Mouse (Mus musculus) midbrain, embryonic 13.5 days (tissue): ENCODE data around the gene Kif23. TPM values are rescaled to one million over a fixed set of nuclear protein-coding genes. Genes with fewer than 3 reads are reported as not detected.
A peak's percentile ranks its signal among the peaks of the same experiment; 100 is the strongest.

Experiments
- ATAC-seq: fragments of 200-750 bp; cut with Nextera tagmentation; 2 replicates; pipeline ENCODE4 v1.8.0; 2017; ENCODE audit warnings: mild to moderate bottlenecking, moderate TSS enrichment, moderate library complexity
- H3K27ac ChIP-seq: fragments of 300-500 bp; sonication (generic); 2 replicates; pipeline ENCODE4 v1.5.1; 2015; ENCODE audit warnings: inconsistent platforms, mild to moderate bottlenecking, moderate library complexity
- H3K27me3 ChIP-seq: fragments of 300-500 bp; sonication (generic); 2 replicates; pipeline ENCODE4 v1.6.1; 2015; ENCODE audit warnings: mild to moderate bottlenecking, inconsistent platforms
- H3K36me3 ChIP-seq: fragments of 300-500 bp; sonication (generic); 2 replicates; pipeline ENCODE4 v1.6.1; 2015; ENCODE audit warnings: mild to moderate bottlenecking, inconsistent platforms
- H3K4me1 ChIP-seq: fragments of 300-500 bp; sonication (generic); replicated peaks from 2 replicates; pipeline ENCODE4 v1.6.1; 2015; ENCODE audit warnings: inconsistent platforms
- H3K4me2 ChIP-seq: fragments of 300-500 bp; sonication (generic); replicated peaks from 2 replicates; pipeline ENCODE4 v1.6.1; 2015; ENCODE audit warnings: moderate library complexity, mild to moderate bottlenecking, inconsistent platforms
- H3K4me3 ChIP-seq: fragments of 300-500 bp; sonication (generic); replicated peaks from 2 replicates; pipeline ENCODE4 v1.5.1; 2015; ENCODE audit warnings: mild to moderate bottlenecking, inconsistent platforms
- H3K9ac ChIP-seq: fragments of 300-500 bp; sonication (generic); replicated peaks from 2 replicates; pipeline ENCODE4 v1.6.1; 2015; ENCODE audit warnings: mild to moderate bottlenecking, inconsistent platforms
- H3K9me3 ChIP-seq: fragments of 300-500 bp; sonication (generic); 2 replicates; pipeline ENCODE4 v1.6.1; 2016; ENCODE audit warnings: mild to moderate bottlenecking, inconsistent platforms
- WGBS: fragments of 180-500 bp; shearing (Covaris S2); methylation state at CpG from one replicate; pipeline ENCODE4 v1.1.7; 2015; 5-methylcytosine and 5-hydroxymethylcytosine counted together
- polyA plus RNA-seq: library from polyadenylated mRNA; unstranded; fragments of >200 nt; fragmentation: Nextera tagmentation; extraction: Ambion mirVana; gene quantifications from 2 replicates; pipeline ENCODE4 v1.2.1, GENCODE M21; 2015

Kif23 gene
- polyA plus RNA-seq = 36.8 and 40.1 TPM in 2 replicates

DNA sequence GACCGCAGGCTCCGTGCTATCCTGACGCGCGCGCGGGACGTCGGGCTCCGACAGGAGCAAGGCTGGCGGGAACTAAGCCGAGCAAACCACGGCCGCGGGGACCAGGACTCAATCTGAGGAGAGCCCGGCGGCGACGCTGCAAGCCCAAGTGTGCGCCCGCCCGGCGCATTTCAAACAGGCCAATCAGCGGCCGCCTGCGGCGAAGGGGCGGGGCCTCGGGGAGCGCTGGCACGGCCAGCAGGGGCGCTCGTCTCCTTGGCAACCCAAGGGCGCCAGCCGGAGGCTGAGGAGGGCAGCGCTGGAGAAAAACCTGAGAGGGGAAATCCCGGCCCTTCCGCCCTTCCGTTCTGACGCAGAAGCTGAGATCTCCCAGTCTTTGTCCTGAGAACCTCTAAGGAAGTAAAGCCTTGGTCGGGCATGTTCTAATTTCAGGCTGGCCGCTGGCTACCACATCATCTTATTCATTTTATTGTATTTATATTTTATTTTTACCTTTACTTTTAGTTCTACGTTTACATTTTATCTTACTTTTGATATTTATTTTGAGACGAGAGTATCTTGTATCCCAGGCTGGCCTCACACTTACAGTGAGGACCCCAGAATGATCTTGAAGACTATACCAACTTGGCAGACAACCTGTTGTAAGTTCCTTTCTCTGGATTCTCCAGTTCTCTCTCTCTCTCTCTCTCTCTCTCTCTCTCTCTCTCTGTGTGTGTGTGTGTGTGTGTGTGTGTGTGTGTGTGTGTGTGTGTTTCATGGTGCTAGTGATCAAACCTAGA lies at the start of gene Kif23:
Gene Kif23, minus strand, starts transcription at position 152 of the 779 bp plus-strand sequence.
- Histone ChIP-seq H3K9ac (peak within 1 kb of the TSS; percentile 78), H3K36me3 (no peaks in the 10 kb centered on the region), H3K4me3 (peak within 1 kb of the TSS; percentile 72), H3K4me1 (peaks cover 22% of the 10 kb centered on the region), H3K27me3 (no peaks in the 10 kb centered on the region), H3K4me2 (peak within 1 kb of the TSS; percentile 99), H3K9me3 (no peaks in the 10 kb centered on the region), H3K27ac (peak within 1 kb of the TSS; percentile 69)
- peak; percentile 92 for ATAC-seq
- WGBS = under 1% methylated on average over 44 of the region's 44 CpGs

DNA sequence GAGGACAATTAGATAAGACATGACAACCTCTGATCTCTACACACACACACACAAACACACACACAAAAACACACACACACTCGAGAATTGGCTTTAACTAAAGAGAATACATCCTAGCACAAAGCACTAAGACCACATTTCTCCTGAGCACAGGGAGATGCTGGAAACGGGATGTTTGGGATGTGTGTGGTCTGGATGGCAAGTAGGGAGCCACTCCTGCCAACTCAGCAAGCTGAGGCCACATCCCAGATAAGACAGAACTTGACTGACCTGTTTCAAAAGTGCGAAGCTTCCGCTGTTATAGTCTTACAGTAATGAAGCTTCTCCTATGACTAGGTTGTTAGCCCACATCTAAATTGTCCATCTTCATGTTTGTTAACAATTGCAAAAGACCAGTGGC lies 44.6 kb upstream of the Kif23 start:
- no peaks in the 10 kb centered on the region for H3K27me3 ChIP-seq
- H3K9me3 ChIP-seq = no peaks in the 10 kb centered on the region
- 76% methylated on average over 4 of the region's 4 CpGs for WGBS
- H3K4me1 ChIP-seq = no peaks in the 10 kb centered on the region
- ATAC-seq = no peak
- no peak overlapping the region for H3K4me3 ChIP-seq
- no peak overlapping the region for H3K27ac ChIP-seq
- no peak overlapping the region for H3K4me2 ChIP-seq
- H3K36me3 ChIP-seq = no peaks in the 10 kb centered on the region
- no peak overlapping the region for H3K9ac ChIP-seq

DNA sequence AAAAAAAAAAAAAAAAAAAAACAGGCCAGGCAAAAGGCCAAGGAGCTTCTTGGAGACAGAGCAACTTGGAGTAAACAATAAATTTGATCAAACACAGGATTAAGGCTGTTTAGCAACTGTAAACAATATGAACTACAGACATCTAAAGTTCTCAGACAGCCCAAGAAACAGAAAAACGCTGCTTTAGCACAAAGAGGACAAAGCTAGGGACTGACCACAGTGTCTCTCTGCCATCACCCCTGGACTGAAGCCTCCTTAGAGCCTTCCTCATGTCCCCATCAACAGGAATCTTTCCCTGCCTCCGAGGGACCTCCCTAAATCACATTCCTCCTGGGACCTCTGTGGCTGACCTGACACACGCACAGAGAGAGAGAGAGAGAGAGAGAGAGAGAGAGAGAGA lies 44.2 kb upstream of the Kif23 start:
- WGBS = 45% methylated on average over 2 of the region's 3 CpGs
- H3K27ac ChIP-seq = no peak overlapping the region
- no peak overlapping the region for H3K4me2 ChIP-seq
- no peak for ATAC-seq
- no peaks in the 10 kb centered on the region for H3K27me3 ChIP-seq
- no peak overlapping the region for H3K9ac ChIP-seq
- H3K4me1 ChIP-seq = no peaks in the 10 kb centered on the region
- H3K36me3 ChIP-seq = no peaks in the 10 kb centered on the region
- H3K4me3 ChIP-seq = no peak overlapping the region
- no peaks in the 10 kb centered on the region for H3K9me3 ChIP-seq

DNA sequence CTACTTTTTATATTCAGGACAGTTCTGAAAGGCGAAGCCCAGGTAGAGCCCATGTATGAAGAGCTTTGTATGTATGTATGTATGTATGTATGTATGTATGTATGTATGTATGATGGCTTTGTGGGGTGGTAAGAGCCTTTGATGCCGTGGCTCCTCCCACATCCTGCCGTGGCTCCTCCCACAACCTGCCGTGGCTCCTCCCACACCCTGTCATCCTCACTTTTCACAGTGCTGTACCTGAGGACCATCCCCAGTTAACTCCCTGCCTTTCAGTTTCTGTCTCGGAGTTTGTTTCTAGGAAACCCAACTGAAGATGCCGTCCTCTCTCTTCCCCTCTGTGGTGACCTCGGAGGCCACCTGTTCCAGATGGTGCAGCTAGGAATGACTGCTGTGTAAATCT lies 39.5 kb upstream of the Kif23 start:
- WGBS = 90% methylated on average over 7 of the region's 7 CpGs
- Histone ChIP-seq H3K9me3 (no peaks in the 10 kb centered on the region), H3K4me1 (no peaks in the 10 kb centered on the region), H3K36me3 (no peaks in the 10 kb centered on the region), H3K9ac (no peak overlapping the region), H3K27me3 (no peaks in the 10 kb centered on the region), H3K4me2 (no peak overlapping the region), H3K27ac (no peak overlapping the region), H3K4me3 (no peak overlapping the region)
- ATAC-seq = no peak

DNA sequence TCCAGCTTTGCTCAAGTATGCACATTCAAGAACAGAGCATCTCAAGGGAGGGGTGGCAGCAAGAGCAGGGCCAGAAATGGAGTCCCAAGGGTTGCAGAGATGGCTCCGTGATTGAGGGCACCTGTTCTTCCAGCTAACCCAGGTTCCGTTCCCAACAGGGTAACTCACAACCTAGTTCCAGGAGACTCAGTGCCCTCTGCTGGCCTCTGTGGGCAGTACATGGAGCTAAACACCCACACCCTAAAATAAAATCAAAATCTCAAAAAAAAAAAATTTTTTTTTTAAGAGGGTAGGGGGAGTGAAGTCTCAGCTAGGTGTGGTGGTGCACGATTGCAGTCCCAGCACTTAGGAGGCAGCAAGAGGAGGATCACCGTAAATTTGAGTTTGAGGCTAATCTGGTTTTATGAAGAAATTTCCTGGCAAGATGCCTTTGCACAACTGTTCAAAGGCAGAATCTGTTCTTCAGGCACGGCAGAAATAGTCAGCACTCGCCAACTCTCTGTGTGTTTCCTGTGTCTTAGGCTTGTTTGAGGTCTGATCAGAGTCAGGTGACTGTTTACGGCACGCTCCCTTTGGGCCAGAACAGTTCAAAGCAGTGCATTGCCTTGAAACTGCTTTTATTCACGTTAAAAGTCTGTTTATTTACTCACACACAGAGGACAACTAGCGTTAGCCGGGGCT lies 38.7 kb upstream of the Kif23 start:
- Histone ChIP-seq H3K4me2 (no peak overlapping the region), H3K9ac (no peak overlapping the region), H3K4me3 (no peak overlapping the region), H3K27ac (no peak overlapping the region), H3K4me1 (no peaks in the 10 kb centered on the region), H3K36me3 (no peaks in the 10 kb centered on the region), H3K27me3 (no peaks in the 10 kb centered on the region), H3K9me3 (no peaks in the 10 kb centered on the region)
- ATAC-seq = no peak
- 65% methylated on average over 11 of the region's 11 CpGs for whole genome bisulfite sequencing

DNA sequence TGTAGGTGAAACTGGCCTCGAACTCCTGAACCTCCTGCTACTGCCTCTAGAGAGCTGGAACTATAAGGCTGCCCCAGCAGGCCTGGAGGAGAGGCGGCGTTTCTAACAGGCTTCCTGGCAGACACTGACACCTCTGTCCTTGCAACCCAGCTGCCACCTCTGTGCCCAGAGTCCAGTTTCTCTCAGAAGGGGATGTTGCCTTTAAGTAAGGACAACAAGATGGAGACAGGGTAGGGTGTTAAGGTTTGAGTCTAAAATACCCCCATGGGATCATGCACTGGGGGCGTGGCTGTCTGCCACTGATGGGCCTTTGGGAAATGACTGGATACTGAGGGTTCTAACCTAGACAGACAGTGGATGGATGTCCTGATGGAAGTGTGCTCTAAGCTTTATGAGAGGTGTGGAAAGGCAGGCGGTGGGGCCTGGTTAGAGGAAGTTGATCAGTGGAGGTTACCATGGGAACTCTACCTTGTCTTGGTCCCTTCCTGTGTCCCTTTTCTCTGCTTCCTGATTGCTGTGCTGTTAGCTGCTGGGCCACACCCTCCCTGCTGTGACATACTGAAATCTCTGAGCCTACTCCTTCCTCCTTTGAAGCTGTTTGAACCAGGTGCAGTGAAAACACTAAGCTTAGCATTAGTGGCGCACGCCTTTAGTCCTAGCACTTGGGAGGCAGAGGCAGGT lies 36.5 kb upstream of the Kif23 start:
- no peaks in the 10 kb centered on the region for H3K36me3 ChIP-seq
- WGBS = 93% methylated on average over 7 of the region's 7 CpGs

DNA sequence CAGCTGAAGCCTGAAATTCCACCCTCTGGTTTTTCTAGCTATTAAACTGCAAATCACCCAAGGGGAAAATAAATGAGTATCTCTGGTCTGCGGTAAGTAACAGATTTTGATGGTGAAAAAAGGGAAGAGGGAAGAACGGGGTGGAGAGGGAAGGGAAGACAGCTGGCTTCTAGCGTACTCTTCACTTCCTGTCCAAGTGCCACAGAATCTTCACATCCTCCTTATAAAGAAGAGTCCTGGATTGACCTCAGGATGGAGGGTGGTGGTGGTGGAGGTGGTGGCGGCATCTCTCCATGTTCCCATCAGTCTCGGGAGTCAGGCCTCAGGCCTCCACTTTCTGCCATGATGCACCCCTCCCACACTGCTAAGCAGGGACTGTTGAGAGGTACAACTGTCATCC lies 35.3 kb upstream of the Kif23 start:
- H3K36me3 ChIP-seq = no peaks in the 10 kb centered on the region
- ATAC-seq = no peak
- WGBS = 76% methylated on average over 5 of the region's 5 CpGs
- no peak overlapping the region for H3K4me3 ChIP-seq
- H3K9ac ChIP-seq = no peak overlapping the region
- no peak overlapping the region for H3K4me2 ChIP-seq
- no peaks in the 10 kb centered on the region for H3K27me3 ChIP-seq
- H3K4me1 ChIP-seq = no peaks in the 10 kb centered on the region
- H3K9me3 ChIP-seq = no peaks in the 10 kb centered on the region
- H3K27ac ChIP-seq = no peak overlapping the region

More for the DNA sequence above, 36.5 kb upstream of the Kif23 start:
- no peak for ATAC-seq
- Histone ChIP-seq H3K9me3 (no peaks in the 10 kb centered on the region), H3K27me3 (no peaks in the 10 kb centered on the region), H3K4me3 (no peak overlapping the region), H3K9ac (no peak overlapping the region), H3K27ac (no peak overlapping the region), H3K4me1 (no peaks in the 10 kb centered on the region), H3K4me2 (no peak overlapping the region)

DNA sequence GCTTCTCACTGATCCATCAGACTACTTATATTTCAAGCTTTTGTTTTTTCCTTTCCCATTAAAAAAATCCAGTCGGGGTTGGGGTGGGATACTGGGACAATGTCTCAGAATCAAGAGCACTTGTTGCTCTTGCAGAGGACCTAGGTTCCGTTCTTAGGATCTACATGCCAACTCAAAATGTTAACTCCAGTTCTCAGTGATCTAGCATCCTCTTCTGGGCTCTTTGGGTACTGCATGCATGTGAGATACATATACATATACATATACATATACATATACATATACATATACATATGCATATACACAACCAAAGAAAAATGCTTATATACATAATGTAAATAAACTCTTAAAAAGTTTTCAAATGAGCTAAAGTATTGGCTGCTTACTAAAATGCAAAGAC lies 33.4 kb upstream of the Kif23 start:
- Histone ChIP-seq H3K4me2 (no peak overlapping the region), H3K27ac (no peak overlapping the region), H3K4me1 (no peaks in the 10 kb centered on the region), H3K36me3 (no peaks in the 10 kb centered on the region), H3K27me3 (no peaks in the 10 kb centered on the region), H3K9me3 (no peaks in the 10 kb centered on the region), H3K9ac (no peak overlapping the region), H3K4me3 (no peak overlapping the region)
- WGBS = 81% methylated on average over 2 of the region's 2 CpGs
- no peak for ATAC-seq

DNA sequence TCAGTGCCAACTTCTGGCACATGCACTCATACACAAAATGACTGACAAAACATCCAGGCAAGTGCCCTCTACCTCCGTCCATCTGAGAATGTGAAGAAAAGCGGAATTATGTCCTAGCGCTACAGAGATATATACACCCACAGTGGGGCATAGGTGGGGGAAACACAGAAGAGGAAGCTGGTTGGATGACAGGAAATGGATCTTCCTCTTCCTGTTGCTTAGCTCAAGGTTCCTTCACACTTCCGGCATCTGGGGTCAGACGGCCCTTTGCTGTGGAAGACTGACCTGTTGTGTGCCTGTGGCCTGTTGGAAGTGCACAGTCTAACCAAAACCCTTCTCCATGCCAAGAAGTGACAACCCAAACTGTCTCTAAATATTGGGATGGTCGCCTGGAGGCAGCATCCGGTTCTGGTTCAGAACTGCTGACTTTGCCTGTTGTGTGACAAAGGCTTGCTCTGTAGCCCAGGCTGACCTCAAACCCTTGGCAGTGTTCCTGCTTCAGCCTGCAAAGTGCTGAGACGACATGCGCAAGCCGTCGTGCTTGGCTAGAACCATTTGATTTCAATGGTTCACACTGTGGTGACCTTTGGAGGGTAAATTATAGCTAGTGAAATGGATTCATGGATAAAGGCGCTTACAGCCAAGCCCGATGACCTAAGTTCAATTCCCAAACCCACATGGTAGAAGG lies 30.8 kb upstream of the Kif23 start:
- H3K27ac ChIP-seq = no peak overlapping the region
- H3K9me3 ChIP-seq = no peaks in the 10 kb centered on the region
- H3K4me3 ChIP-seq = no peak overlapping the region
- H3K27me3 ChIP-seq = no peaks in the 10 kb centered on the region
- no peaks in the 10 kb centered on the region for H3K36me3 ChIP-seq
- ATAC-seq = no peak
- no peak overlapping the region for H3K4me2 ChIP-seq
- 0 out of 2 replicates have a peak, but pooled peaks cover 1% of the 10 kb centered on the region for H3K4me1 ChIP-seq
- no peak overlapping the region for H3K9ac ChIP-seq
- 91% methylated on average over 13 of the region's 13 CpGs for WGBS

DNA sequence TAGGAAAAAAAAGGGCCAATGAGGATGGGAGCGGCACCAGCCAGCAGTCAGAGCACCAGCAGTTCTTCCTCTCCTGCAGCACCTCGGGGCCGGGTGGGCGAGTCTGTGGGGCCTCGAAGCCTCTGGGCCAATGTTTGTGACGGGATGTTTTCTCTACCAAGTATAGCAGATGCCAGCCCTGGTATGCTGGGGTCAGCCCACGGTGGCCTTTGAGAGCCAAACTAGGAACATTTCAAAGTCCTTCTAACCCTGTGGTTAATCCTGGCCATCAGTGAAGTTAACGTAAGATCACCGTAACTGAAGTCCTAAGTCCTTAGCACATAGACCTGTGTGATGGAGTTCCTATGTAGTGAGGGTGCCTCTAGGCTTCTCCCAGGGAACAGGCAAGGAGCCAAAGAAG lies 25.5 kb upstream of the Kif23 start:
- H3K27ac ChIP-seq = no peak overlapping the region
- no peak overlapping the region for H3K4me2 ChIP-seq
- H3K4me1 ChIP-seq = peaks cover 11% of the 10 kb centered on the region
- H3K27me3 ChIP-seq = no peaks in the 10 kb centered on the region
- H3K9ac ChIP-seq = no peak overlapping the region
- H3K36me3 ChIP-seq = no peaks in the 10 kb centered on the region
- H3K4me3 ChIP-seq = no peak overlapping the region
- no peaks in the 10 kb centered on the region for H3K9me3 ChIP-seq
- 56% methylated on average over 9 of the region's 9 CpGs for WGBS
- ATAC-seq = no peak

DNA sequence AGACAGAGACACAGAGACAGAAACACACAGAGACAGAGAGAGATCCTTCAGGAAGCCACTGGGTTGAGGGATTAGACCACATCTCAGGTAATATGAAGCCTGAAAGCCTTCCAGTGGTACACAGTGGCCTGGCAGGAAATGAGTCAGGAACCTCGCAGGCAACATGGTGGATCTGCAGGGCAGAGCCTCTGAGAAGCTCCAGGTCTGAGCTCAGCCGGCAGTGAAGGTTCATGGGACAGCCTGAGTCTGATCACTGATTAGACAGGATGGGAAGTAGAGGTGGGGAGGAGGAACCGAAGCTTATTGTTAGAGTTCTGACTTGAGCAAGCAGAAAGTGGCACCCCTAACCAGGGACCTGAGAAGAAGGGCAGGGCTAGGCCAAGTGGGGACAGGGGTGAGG lies 24.5 kb upstream of the Kif23 start:
- H3K9me3 ChIP-seq = no peaks in the 10 kb centered on the region
- no peak overlapping the region for H3K27ac ChIP-seq
- H3K4me1 ChIP-seq = peaks cover 11% of the 10 kb centered on the region
- H3K36me3 ChIP-seq = no peaks in the 10 kb centered on the region
- no peak overlapping the region for H3K9ac ChIP-seq
- WGBS = 86% methylated on average over 3 of the region's 3 CpGs
- no peaks in the 10 kb centered on the region for H3K27me3 ChIP-seq
- ATAC-seq = no peak
- H3K4me3 ChIP-seq = no peak overlapping the region
- no peak overlapping the region for H3K4me2 ChIP-seq

DNA sequence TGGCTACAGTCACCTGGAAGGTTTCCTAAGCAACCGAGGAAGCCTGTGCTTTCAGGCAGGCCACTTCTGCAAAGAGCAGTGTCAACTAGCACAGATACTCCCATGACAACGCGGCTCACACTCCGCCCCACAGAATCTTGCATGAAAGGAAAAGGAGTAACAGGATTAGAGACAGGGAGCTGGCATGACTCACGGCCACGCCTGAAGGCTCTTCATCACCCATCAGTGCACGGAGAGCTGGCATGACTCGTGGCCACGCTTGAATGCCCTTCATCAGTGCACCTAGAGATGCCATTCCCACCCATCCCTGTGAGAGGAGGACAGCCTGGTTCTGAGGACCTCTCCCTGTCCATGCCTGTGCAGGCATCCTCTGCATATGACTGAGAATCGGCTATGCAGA lies 20.8 kb upstream of the Kif23 start:
- H3K9me3 ChIP-seq = no peaks in the 10 kb centered on the region
- H3K4me3 ChIP-seq = no peak overlapping the region
- no peaks in the 10 kb centered on the region for H3K36me3 ChIP-seq
- no peak overlapping the region for H3K9ac ChIP-seq
- no peak overlapping the region for H3K27ac ChIP-seq
- no peaks in the 10 kb centered on the region for H3K27me3 ChIP-seq
- no peak for ATAC-seq
- no peak overlapping the region for H3K4me2 ChIP-seq
- 58% methylated on average over 10 of the region's 10 CpGs for WGBS
- peaks cover 9% of the 10 kb centered on the region for H3K4me1 ChIP-seq
